ENCODE assay signal across 7 mouse cellular contexts in genomic region chr16:4212167-4212962, GRCm38 (mm10). TPM values are rescaled to one million over a fixed set of nuclear protein-coding genes. Genes with fewer than 3 reads are reported as not detected.
DNase-seq lines count a peak whose midpoint lies in the region; ATAC-seq and TF ChIP-seq lines count a peak whose summit lies in the region.

No protein-coding gene starts in this region.

- ATAC-seq in limb, embryonic 13.5 days (ENCODE audit: low FRiP score, low read depth): no peak; the same call in 1 of the 2 replicates

- H3K9ac ChIP-seq in limb, embryonic 13.5 days: peak overlapping the region; percentile 95

- no peaks in the 10 kb centered on the region for H3K9me3 ChIP-seq in limb, embryonic 13.5 days

- WGBS in limb, embryonic 13.5 days: 5% methylated on average over 23 of the region's 23 CpGs

- H3K36me3 ChIP-seq in limb, embryonic 13.5 days: peaks cover 8% of the 10 kb centered on the region
- no peaks in the 10 kb centered on the region for H3K36me3 ChIP-seq in splenic B cell, adult 2 months (ENCODE audit: control insufficient read depth, insufficient read depth, low read length, poor library complexity, severe bottlenecking)

- peaks cover 18% of the 10 kb centered on the region for H3K27me3 ChIP-seq in limb, embryonic 13.5 days
- H3K27me3 ChIP-seq in splenic B cell, adult 2 months (ENCODE audit: control insufficient read depth, insufficient read depth, low read length, poor library complexity, severe bottlenecking): no peaks in the 10 kb centered on the region

- no peak for TF ChIP-seq POLR2A in embryonic fibroblast, embryonic 13.5 days (IDR thresholded peaks at IDR 0.05; ENCODE audit: low read depth, low read length)

- H3K4me2 ChIP-seq in limb, embryonic 13.5 days (replicated peaks): peak overlapping the region; percentile 75

- peak; percentile 30 for DNase-seq in thymus, postnatal 0 days (ENCODE audit: low spot score)
- DNase-seq in thymus, postnatal 25 days: no peak
- peak; percentile 34 for DNase-seq in splenic B cell, adult 2 months (ENCODE audit: low read depth, low spot score)
- no peak for DNase-seq in cerebellum, adult 18-20 months
- no peak for DNase-seq in cerebellum, postnatal 10 days

- H3K27ac ChIP-seq in embryonic fibroblast, embryonic 13.5 days (ENCODE audit: insufficient read depth, low read length): no peak overlapping the region
- no peak overlapping the region for H3K27ac ChIP-seq in limb, embryonic 13.5 days

- peaks cover 5% of the 10 kb centered on the region; the same call in 1 of the 2 replicates for H3K4me1 ChIP-seq in embryonic fibroblast, embryonic 13.5 days (ENCODE audit: control insufficient read depth, insufficient read depth, low read length)
- peaks cover 33% of the 10 kb centered on the region for H3K4me1 ChIP-seq in limb, embryonic 13.5 days

- peak overlapping the region; percentile 95 for H3K4me3 ChIP-seq in embryonic fibroblast, embryonic 13.5 days (ENCODE audit: insufficient read depth, low read length)
- peak overlapping the region; percentile 98 for H3K4me3 ChIP-seq in limb, embryonic 13.5 days

- TF ChIP-seq CTCF in embryonic fibroblast, embryonic 13.5 days (IDR thresholded peaks at IDR 0.05; ENCODE audit: borderline replicate concordance, insufficient read depth, low read length): no peak

RNA-seq across cellular contexts. Expression of gene Crebbp, which starts 1.4 kb away (rescaled TPM):
- polyA plus RNA-seq in thymus, postnatal 0 days (2015; fragmentation: Nextera tagmentation; extraction: Ambion mirVana): 27.9 and 41.8 TPM in 2 replicates
- 47.2 and 62.2 TPM in 2 replicates for polyA plus RNA-seq in embryonic fibroblast, embryonic 13.5 days (2011; ENCODE audit: insufficient read length, low read depth, missing spikeins)
- polyA plus RNA-seq in limb, embryonic 13.5 days (2015; fragmentation: Nextera tagmentation; extraction: Ambion mirVana): 44.3 and 47.0 TPM in 2 replicates

Comparison
In these comparisons a context has a peak if more than half of its experiments do, and no peak if none do; other contexts are left out.
1. DNase-seq: peak in thymus, postnatal 0 days (single experiment) and splenic B cell, adult 2 months (single experiment); none in thymus, postnatal 25 days (single experiment), cerebellum, adult 18-20 months (0 of 2) and cerebellum, postnatal 10 days (0 of 2).